Mouse (Mus musculus) olfactory bulb, adult 2 months (tissue): ENCODE data around the gene Col27a1. TPM values are rescaled to one million over a fixed set of nuclear protein-coding genes. Genes with fewer than 3 reads are reported as not detected.

Experiments used
- H3K27ac ChIP-seq: fragments of 200-500 bp; 2 replicates; pipeline ENCODE4 v1.5.1; 2012; ENCODE audit warnings: low read depth, low read length; ENCODE audit not compliant: insufficient read depth
- H3K4me1 ChIP-seq: fragments of 200-500 bp; 2 replicates; pipeline ENCODE4 v1.6.1; 2012; ENCODE audit warnings: low read length; ENCODE audit not compliant: control insufficient read depth, insufficient read depth
- H3K4me3 ChIP-seq: fragments of 200-500 bp; 2 replicates; pipeline ENCODE4 v1.5.1; 2012; ENCODE audit warnings: mild to moderate bottlenecking, low read depth, low read length, moderate library complexity; ENCODE audit not compliant: insufficient read depth
- CTCF ChIP-seq: fragments of 200-500 bp; IDR thresholded peaks from 2 replicates; pipeline ENCODE4 v1.5.1; 2012; ENCODE audit warnings: low read depth, mild to moderate bottlenecking, low read length, moderate library complexity; ENCODE audit not compliant: insufficient read depth
- POLR2A ChIP-seq: fragments of 200-500 bp; IDR thresholded peaks from 2 replicates; pipeline ENCODE4 v1.6.1; 2012; ENCODE audit warnings: mild to moderate bottlenecking, low read depth, low read length, moderate library complexity; ENCODE audit not compliant: insufficient read depth
- WGBS: fragments of 180-500 bp; shearing (Covaris S2); methylation state at CpG from one replicate; pipeline ENCODE4 v1.1.7; 2018; 5-methylcytosine and 5-hydroxymethylcytosine counted together
- polyA plus RNA-seq: library from polyadenylated mRNA; stranded (reverse); fragments of >200 nt; gene quantifications from 2 replicates; pipeline ENCODE4 v1.2.4, GENCODE M21; 2012; ENCODE audit warnings: low replicate concordance; ENCODE audit not compliant: missing spikeins, insufficient read depth, insufficient read length

The Col27a1 gene
- polyA plus RNA-seq, 1 experiment, result not detected

GRCm38 (mm10) chr4:63342491-63342890, 128.7 kb downstream of the Col27a1 start:
- TF ChIP-seq POLR2A (no peak), CTCF (no peak)
- Histone ChIP-seq H3K4me3 (no peak overlapping the region), H3K4me1 (peaks cover 3% of the 10 kb centered on the region; the same call in 1 of the 2 replicates), H3K27ac (no peak overlapping the region)
- 80% methylated on average over 4 of the region's 4 CpGs for WGBS

DNA sequence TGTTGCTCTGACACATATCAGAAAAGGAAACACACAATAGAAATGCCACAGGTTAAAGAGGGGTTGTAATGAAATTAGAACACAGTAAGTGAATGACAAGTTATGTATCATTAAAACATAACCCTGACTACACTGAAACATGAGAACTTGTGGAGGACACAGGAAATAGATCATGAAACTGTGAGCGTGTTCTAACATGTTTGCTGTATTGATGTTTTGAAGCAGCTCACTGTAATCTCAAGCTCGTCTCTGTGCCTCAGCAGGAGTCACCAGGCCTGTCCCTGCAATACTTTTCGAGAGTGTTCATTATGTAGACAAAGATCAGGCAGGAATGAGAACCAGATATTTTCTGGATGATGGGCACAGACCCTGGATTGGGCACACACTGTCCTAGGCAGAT, 129.8 kb downstream of the Col27a1 start:
- no peak for TF ChIP-seq POLR2A
- TF ChIP-seq CTCF, result no peak
- no peaks in the 10 kb centered on the region for H3K4me1 ChIP-seq
- no peak overlapping the region for H3K4me3 ChIP-seq
- H3K27ac ChIP-seq, result no peak overlapping the region
- WGBS, result 78% methylated on average over 3 of the region's 3 CpGs

GRCm38 (mm10) chr4:63344295-63344694, 130.5 kb downstream of the Col27a1 start, which contains the start of gene Orm1:
TSS of gene Orm1 (plus strand) at chr4:63344560.
- Histone ChIP-seq H3K4me1 (no peaks in the 10 kb centered on the region), H3K27ac (no peak within 1 kb of the TSS), H3K4me3 (no peak within 1 kb of the TSS)
- 92% methylated on average over 8 of the region's 8 CpGs for WGBS
- TF ChIP-seq POLR2A, result no peak
- no peak for TF ChIP-seq CTCF

DNA sequence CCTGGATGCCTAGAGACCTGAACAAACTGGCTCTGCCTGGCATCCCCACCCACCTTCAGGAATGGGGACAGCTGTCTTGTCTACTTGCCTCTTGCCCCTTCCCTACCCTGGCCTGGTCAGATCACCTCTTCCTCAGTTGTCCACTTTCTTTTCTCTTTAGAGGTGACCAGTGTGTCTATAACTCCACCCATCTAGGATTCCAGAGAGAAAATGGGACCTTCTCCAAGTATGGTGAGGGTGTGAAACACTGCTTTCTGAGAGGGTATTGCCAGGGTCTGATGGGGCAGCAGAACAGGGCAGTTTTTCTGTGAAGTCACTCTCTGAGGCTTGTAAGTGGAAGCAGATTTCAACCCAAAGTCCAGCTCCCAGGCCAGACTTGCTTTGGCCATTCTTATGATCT, 131.5 kb downstream of the Col27a1 start:
- no peak overlapping the region for H3K4me3 ChIP-seq
- no peaks in the 10 kb centered on the region for H3K4me1 ChIP-seq
- TF ChIP-seq CTCF, result no peak
- TF ChIP-seq POLR2A, result no peak
- H3K27ac ChIP-seq, result no peak overlapping the region

GRCm38 (mm10) chr4:63346659-63347058, 132.9 kb downstream of the Col27a1 start:
- TF ChIP-seq CTCF, result no peak
- no peak for TF ChIP-seq POLR2A
- H3K4me1 ChIP-seq, result no peaks in the 10 kb centered on the region
- H3K27ac ChIP-seq, result no peak overlapping the region
- H3K4me3 ChIP-seq, result no peak overlapping the region
- 95% methylated on average over 4 of the region's 4 CpGs for WGBS

GRCm38 (mm10) chr4:63348524-63348923, 134.7 kb downstream of the Col27a1 start:
- Histone ChIP-seq H3K27ac (no peak overlapping the region), H3K4me1 (no peaks in the 10 kb centered on the region), H3K4me3 (no peak overlapping the region)
- TF ChIP-seq POLR2A, result no peak
- no peak for TF ChIP-seq CTCF
- 78% methylated on average over 6 of the region's 6 CpGs for WGBS

GRCm38 (mm10) chr4:63355877-63356665, 142.3 kb downstream of the Col27a1 start, which contains the start of gene Orm3:
TSS of gene Orm3 (plus strand) at chr4:63356162.
- Histone ChIP-seq H3K27ac (no peak within 1 kb of the TSS), H3K4me1 (peaks cover 8% of the 10 kb centered on the region; the same call in 1 of the 2 replicates), H3K4me3 (no peak within 1 kb of the TSS)
- WGBS, result 83% methylated on average over 4 of the region's 4 CpGs
- no peak for TF ChIP-seq CTCF
- no peak for TF ChIP-seq POLR2A

- WGBS, result 86% methylated on average over 2 of the region's 2 CpGs
- TF ChIP-seq POLR2A (no peak), CTCF (no peak)
- Histone ChIP-seq H3K4me3 (no peak overlapping the region), H3K4me1 (peaks cover 8% of the 10 kb centered on the region; the same call in 1 of the 2 replicates), H3K27ac (no peak overlapping the region)
These were observed 143.3 kb downstream of the Col27a1 start for GRCm38 (mm10) chr4:63356981-63357570.

- 83% methylated on average over 6 of the region's 6 CpGs for WGBS
- H3K4me3 ChIP-seq, result no peak overlapping the region
- TF ChIP-seq CTCF (no peak), POLR2A (no peak)
- H3K4me1 ChIP-seq, result peaks cover 8% of the 10 kb centered on the region; the same call in 1 of the 2 replicates
- H3K27ac ChIP-seq, result no peak overlapping the region
These were observed 146.1 kb downstream of the Col27a1 start for GRCm38 (mm10) chr4:63359861-63360260.

- Histone ChIP-seq H3K4me3 (no peak within 1 kb of the TSS), H3K4me1 (no peaks in the 10 kb centered on the region), H3K27ac (no peak within 1 kb of the TSS)
- WGBS, result 75% methylated on average over 5 of the region's 5 CpGs
- TF ChIP-seq CTCF (no peak), POLR2A (no peak)
These were observed 148.3 kb downstream of the Col27a1 start, which contains the start of gene Orm2 for GRCm38 (mm10) chr4:63362150-63362549. TSS of gene Orm2 (plus strand) at chr4:63362449.
